Mouse (Mus musculus) lung, postnatal 10 days (tissue): ENCODE measurements around the gene Ntrk1.
A peak's percentile ranks its signal among the peaks of the same experiment; 100 is the strongest.

Source experiments
- DNase-seq: peaks from one replicate; pipeline ENCODE4 v3.0.0; 2021

Ntrk1 gene

GRCm38 (mm10) chr3:87785156-87785555 lies 9.8 kb downstream of the Ntrk1 start:
- DNase-seq = no peak

GRCm38 (mm10) chr3:87783282-87784023 lies 11.5 kb downstream of the Ntrk1 start:
- DNase-seq = no peak

- DNase-seq = no peak
Measured at GRCm38 (mm10) chr3:87779086-87779485, 15.9 kb downstream of the Ntrk1 start.

GRCm38 (mm10) chr3:87778283-87778682 lies 16.7 kb downstream of the Ntrk1 start:
- DNase-seq = no peak

GRCm38 (mm10) chr3:87771088-87771487 lies 23.9 kb downstream of the Ntrk1 start:
- no peak for DNase-seq

- DNase-seq = peak; percentile 69
Measured at GRCm38 (mm10) chr3:87770280-87770679, 24.7 kb downstream of the Ntrk1 start.

GRCm38 (mm10) chr3:87769506-87769905 lies 25.5 kb downstream of the Ntrk1 start:
- DNase-seq = no peak

GRCm38 (mm10) chr3:87768844-87769243 lies 26.1 kb downstream of the Ntrk1 start:
- DNase-seq = peak; percentile 94

GRCm38 (mm10) chr3:87768431-87768830 lies 26.5 kb downstream of the Ntrk1 start:
- DNase-seq = no peak

- peak; percentile 65 for DNase-seq
Measured at GRCm38 (mm10) chr3:87767764-87768163, 27.2 kb downstream of the Ntrk1 start.

GRCm38 (mm10) chr3:87766284-87766667 lies 28.7 kb downstream of the Ntrk1 start:
- no peak for DNase-seq

GRCm38 (mm10) chr3:87765631-87766283 lies 29.2 kb downstream of the Ntrk1 start:
- no peak for DNase-seq

GRCm38 (mm10) chr3:87765091-87765490 lies 29.9 kb downstream of the Ntrk1 start:
- peak; percentile 81 for DNase-seq

- DNase-seq = peak; percentile 68
Measured at GRCm38 (mm10) chr3:87764506-87764905, 30.5 kb downstream of the Ntrk1 start.

GRCm38 (mm10) chr3:87763683-87764289 lies 31.2 kb downstream of the Ntrk1 start:
- DNase-seq = peak; percentile 91

- DNase-seq = no peak
Measured at GRCm38 (mm10) chr3:87763202-87763601, 31.8 kb downstream of the Ntrk1 start.

- DNase-seq = no peak
Measured at GRCm38 (mm10) chr3:87761408-87762375, 33.3 kb downstream of the Ntrk1 start.

- DNase-seq = no peak
Measured at GRCm38 (mm10) chr3:87758641-87759040, 36.3 kb downstream of the Ntrk1 start.

- DNase-seq = no peak
Measured at GRCm38 (mm10) chr3:87756488-87756887, 38.5 kb downstream of the Ntrk1 start.

GRCm38 (mm10) chr3:87755964-87756363 lies 39.0 kb downstream of the Ntrk1 start:
- DNase-seq = peak; percentile 93

GRCm38 (mm10) chr3:87753829-87754228 lies 41.1 kb downstream of the Ntrk1 start:
- no peak for DNase-seq

- DNase-seq = no peak
Measured at GRCm38 (mm10) chr3:87752567-87752966, 42.4 kb downstream of the Ntrk1 start.

- no peak for DNase-seq
Measured at GRCm38 (mm10) chr3:87749977-87750376, 45.0 kb downstream of the Ntrk1 start.
